Mouse (Mus musculus) frontal cortex, adult (tissue): ENCODE measurements around the gene Hmga2.
"Not testable (repeated sequence)": the region's sequence is repeated elsewhere in the genome, so short reads cannot be mapped to it uniquely, and the experiment has no call there.

ENCODE experiments used
- ATAC-seq: cut with Nextera tagmentation; 2 replicates; pipeline ENCODE4 v1.9.2; 2017; ENCODE audit warnings: mild to moderate bottlenecking, moderate library complexity, mixed read lengths; ENCODE audit not compliant: low TSS enrichment

Hmga2 gene

DNA sequence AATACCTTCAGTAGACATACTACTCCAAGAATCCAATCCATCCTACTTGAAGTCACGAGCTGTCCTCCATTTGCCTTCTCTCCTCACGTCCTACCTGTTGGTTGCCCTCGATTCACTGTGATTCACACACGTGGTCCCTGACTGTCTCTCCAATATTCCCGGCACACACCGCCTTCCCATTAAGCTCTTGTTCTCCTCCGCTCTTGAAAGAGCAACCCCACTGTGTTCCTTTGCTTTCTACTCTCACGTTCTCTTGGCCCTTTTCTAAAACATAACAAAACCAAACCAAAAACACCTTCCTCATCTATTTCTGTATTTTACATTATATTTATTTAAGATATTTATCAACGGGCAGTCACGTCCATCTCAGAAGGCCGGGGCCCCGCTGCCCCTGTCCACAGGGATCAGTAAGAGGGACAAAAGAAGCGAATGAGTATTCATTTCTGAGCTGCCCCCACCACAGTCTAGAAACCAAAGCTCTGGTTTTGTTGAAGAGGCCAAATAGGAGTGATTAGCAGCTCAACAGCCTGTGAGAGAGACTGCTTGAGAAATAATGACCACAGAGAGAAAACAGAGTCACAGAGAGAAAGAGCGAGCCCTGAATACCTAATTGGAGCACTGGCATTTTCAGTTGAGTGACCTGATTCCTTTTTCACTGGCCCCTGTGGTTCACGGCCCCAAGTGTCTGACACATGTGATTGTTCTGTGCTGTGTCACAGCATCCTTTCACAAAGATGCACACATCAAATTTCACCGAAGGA, 131.5 kb downstream of the Hmga2 start:
- no peak for ATAC-seq

GRCm38 (mm10) chr10:120339906-120340305, 136.4 kb downstream of the Hmga2 start:
- ATAC-seq: not testable (repeated sequence)

DNA sequence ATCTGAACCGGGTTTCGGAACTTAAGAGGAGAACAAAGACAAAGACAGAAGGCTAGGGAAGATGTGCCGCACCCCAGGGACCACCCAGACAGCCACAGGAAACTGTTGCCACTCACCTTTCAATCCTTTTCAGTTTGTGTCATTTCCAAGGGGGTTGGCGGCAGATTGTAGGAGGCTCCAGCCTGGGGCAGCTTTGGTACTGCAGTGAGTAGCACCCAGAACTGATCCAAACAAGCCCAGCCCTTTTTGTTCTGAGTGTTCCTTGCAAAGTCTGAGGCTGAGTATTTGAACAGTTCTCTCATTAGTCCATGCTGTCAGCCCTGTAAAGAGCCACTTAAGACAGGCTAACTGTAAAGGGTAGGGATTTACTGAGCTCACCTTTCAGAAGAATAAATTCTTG, 136.9 kb downstream of the Hmga2 start:
- no peak for ATAC-seq

DNA sequence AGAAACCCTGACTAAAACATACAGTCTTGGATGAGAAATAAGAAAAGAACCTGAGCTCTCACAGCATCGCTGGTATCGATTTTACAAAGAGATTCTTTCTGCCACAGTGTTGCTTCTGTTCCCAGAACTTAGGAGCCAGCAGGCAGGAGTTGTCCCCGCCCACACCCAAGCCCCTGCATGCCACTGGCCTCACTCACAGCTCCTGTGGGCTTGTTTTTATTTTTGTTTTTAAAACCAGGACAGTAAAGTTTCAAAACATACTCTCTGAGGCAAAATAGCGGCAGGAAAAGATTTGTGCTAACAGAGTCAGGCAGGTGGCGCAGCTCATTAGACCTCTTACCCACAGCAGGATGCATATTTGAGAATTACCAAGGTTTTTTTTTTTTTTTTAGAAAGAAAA, 137.4 kb downstream of the Hmga2 start:
- ATAC-seq: no peak

- not testable (repeated sequence) for ATAC-seq
These were observed 137.8 kb downstream of the Hmga2 start for GRCm38 (mm10) chr10:120338431-120338830.

GRCm38 (mm10) chr10:120327946-120328345, 148.3 kb downstream of the Hmga2 start:
- ATAC-seq: no peak

DNA sequence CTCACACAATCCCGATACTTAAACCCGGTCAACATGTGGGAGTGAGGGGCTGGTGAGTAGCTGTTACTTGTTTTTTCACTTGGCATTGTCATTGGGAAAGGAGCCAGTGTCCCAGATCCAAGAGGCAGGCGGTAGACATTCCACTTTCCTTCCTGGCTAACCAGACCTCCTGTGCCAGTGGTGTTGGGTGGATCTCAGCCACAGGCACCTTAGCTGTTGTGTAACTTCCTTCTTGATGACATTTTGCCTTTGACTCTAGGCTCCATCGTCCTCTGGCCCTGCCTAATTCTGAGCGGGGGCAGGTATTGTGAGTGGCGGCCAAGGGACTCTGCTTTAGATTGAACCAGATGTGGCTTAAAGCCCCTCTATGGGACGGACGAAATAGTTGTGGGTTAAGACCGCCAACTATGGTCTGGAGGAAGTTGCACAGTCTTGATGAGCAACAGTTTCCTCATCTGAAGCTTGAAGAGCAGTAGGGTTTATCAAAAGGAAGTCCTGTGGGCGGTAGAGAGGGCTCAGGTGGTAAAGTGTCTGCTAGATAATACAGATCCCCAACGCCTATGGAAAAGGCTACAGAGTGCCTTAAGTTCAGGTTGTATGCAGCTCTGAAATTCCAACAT, 152.6 kb downstream of the Hmga2 start:
- no peak for ATAC-seq

- ATAC-seq: no peak
These were observed 153.5 kb downstream of the Hmga2 start for GRCm38 (mm10) chr10:120322815-120323214.

- no peak for ATAC-seq
These were observed 156.7 kb downstream of the Hmga2 start for GRCm38 (mm10) chr10:120319614-120320013.
